Mouse (Mus musculus) monocyte, adult 2 months (primary cell): Measurements from ENCODE around the gene Gnaq.
A peak's percentile ranks its signal among the peaks of the same experiment; 100 is the strongest.

Experiments
- DNase-seq, 2 experiments: peaks; one replicate each; pipeline ENCODE4 v3.0.0; 2022; ENCODE audit warnings: low spot score in 2 of 2, low read depth in 1 of 2

The Gnaq gene

GRCm38 (mm10) chr19:16132791-16132864, at the start of gene Gnaq:
Gene Gnaq (plus strand): TSS chr19:16132831.
- no peak for DNase-seq

GRCm38 (mm10) chr19:16083981-16084630, 48.5 kb upstream of the Gnaq start:
- DNase-seq: peak; percentile 79 to 86

GRCm38 (mm10) chr19:16085248-16085647, 47.4 kb upstream of the Gnaq start:
- no peak for DNase-seq

- DNase-seq: no peak
Observed at GRCm38 (mm10) chr19:16086154-16086553, 46.5 kb upstream of the Gnaq start.

GRCm38 (mm10) chr19:16086581-16086980, 46.0 kb upstream of the Gnaq start:
- DNase-seq: no peak

GRCm38 (mm10) chr19:16087391-16087790, 45.2 kb upstream of the Gnaq start:
- no peak for DNase-seq

- DNase-seq: no peak
Observed at GRCm38 (mm10) chr19:16093616-16094015, 39.0 kb upstream of the Gnaq start.

- DNase-seq: no peak
Observed at GRCm38 (mm10) chr19:16109901-16110300, 22.7 kb upstream of the Gnaq start.

GRCm38 (mm10) chr19:16110670-16111069, 22.0 kb upstream of the Gnaq start:
- DNase-seq: no peak

GRCm38 (mm10) chr19:16113295-16113694, 19.3 kb upstream of the Gnaq start:
- no peak for DNase-seq

GRCm38 (mm10) chr19:16118421-16118820, 14.2 kb upstream of the Gnaq start:
- DNase-seq: no peak

- DNase-seq: no peak
Observed at GRCm38 (mm10) chr19:16121301-16121700, 11.3 kb upstream of the Gnaq start.

- DNase-seq: peak in 1 of 2 experiments; percentile 59
Observed at GRCm38 (mm10) chr19:16128715-16129114, 3.9 kb upstream of the Gnaq start.

- DNase-seq: no peak
Observed at GRCm38 (mm10) chr19:16129171-16129570, 3.5 kb upstream of the Gnaq start.

- no peak for DNase-seq
Observed at GRCm38 (mm10) chr19:16130476-16130875, 2.2 kb upstream of the Gnaq start.

- no peak for DNase-seq
Observed at GRCm38 (mm10) chr19:16131831-16132230, 800 bp upstream of the Gnaq start.

GRCm38 (mm10) chr19:16132340-16132790, 266 bp upstream of the Gnaq start:
- peak in 1 of 2 experiments; percentile 67 for DNase-seq

- DNase-seq: no peak
Observed at GRCm38 (mm10) chr19:16132865-16133720, 462 bp downstream of the Gnaq start.

GRCm38 (mm10) chr19:16133721-16134570, 1.3 kb downstream of the Gnaq start:
- no peak for DNase-seq

GRCm38 (mm10) chr19:16138064-16138580, 5.5 kb downstream of the Gnaq start:
- no peak for DNase-seq

GRCm38 (mm10) chr19:16140710-16141109, 8.1 kb downstream of the Gnaq start:
- DNase-seq: peak in 1 of 2 experiments; percentile 50

GRCm38 (mm10) chr19:16141857-16142256, 9.2 kb downstream of the Gnaq start:
- DNase-seq: no peak
